Mouse (Mus musculus): ENCODE measurements around the gene Gm26620.

Gm26620 gene

GRCm38 (mm10) chr1:170868905-170869283, 16.0 kb upstream of the Gm26620 start:
- no peak for DNase-seq (ENCODE audit: extremely low read depth, low read depth)

- no peak for DNase-seq (ENCODE audit: extremely low read depth, low read depth)
These were observed 13.5 kb upstream of the Gm26620 start for GRCm38 (mm10) chr1:170871402-170871801.

GRCm38 (mm10) chr1:170871961-170872360, 12.9 kb upstream of the Gm26620 start:
- DNase-seq (ENCODE audit: extremely low read depth, low read depth): no peak

GRCm38 (mm10) chr1:170875676-170876075, 9.2 kb upstream of the Gm26620 start:
- DNase-seq (ENCODE audit: extremely low read depth, low read depth): no peak

DNA sequence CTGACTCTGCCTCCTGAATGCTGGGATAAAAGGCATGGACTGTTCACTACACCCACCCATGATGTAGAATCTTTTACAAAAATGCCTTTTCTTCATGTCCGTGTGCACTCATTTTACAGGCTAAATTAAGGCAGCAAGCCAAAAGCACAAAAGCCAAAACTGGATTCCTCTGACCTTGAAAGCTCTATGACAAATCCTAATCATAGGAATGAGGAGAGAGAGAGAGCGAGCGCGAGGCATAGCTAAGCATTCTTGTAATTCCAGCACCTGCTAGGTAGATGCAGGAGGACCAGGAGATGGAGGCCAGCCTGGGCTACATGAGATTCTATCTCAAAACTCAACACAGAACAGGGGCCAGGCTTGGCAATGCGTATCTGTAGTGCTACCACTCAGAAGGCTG, 8.0 kb upstream of the Gm26620 start:
- DNase-seq (ENCODE audit: extremely low read depth, low read depth): no peak

DNA sequence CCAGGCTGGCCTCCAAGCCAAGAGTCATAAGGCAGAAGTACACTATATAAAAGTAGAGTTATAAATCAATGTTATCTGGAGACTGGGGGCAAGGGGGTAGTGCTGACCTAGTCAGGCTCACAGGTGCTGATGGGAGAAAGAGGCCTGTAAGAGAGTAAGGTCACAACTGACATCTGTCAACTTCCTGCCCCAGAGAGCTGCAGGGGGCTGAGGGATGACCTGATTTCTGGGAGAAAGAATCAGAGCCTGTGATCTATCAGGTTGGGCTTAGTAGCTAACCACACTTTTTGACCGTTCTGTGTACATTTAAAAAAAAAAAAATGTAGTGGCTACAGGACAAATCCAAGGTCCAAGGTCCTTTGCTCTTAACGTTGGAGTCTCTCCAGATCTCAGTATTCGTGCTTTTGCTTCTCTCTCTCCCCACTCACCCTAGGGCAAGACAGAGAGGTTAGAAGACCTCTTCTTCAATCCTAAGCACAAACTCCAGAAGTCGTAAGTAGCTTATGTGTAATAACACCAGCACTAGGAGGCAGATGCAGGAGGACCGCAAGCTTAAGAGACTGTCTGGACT, 1.9 kb upstream of the Gm26620 start:
- DNase-seq (ENCODE audit: extremely low read depth, low read depth): no peak

DNA sequence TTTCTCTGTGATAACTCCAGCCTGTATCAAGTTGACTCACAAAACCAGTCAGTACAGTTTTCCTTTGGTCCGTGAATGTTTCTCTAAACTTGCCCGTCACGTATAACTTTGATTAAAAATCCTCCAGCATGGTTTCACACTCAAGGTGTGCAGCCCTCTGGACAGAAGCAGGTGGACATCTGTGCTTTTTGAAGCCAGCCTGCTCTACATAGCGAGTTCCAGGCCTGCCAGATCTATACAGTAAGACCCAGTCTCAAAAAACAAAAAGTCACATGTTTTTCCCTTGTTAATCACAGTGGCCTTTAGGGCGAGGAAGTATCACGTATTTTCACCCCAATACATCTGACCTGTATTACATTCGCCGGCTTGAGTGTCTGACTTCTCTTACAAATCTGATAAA, 475 bp upstream of the Gm26620 start:
- DNase-seq (ENCODE audit: extremely low read depth, low read depth): no peak

- DNase-seq (ENCODE audit: extremely low read depth, low read depth): peak; percentile 56
These were observed 1.2 kb downstream of the Gm26620 start for GRCm38 (mm10) chr1:170886044-170886458.

DNA sequence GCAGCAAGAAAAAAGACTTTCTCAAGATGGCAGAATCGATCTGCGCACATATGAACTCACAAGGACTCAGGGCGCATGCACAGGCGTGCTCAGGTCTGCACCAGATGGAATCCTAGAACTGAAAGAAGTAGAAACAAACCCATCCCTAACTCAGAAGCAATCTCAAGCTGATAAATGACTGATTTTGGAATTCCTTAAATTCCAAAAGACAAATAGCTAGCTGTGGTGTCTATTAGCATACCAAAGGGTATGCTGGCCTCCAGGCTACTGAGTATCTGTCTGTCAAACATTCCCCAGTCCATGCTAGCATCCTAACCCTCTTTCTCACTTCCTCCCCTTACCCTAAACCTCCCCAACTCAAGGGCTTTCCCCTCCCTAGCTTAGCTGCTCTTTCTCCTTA, 4.4 kb downstream of the Gm26620 start:
- DNase-seq (ENCODE audit: extremely low read depth, low read depth): no peak

DNA sequence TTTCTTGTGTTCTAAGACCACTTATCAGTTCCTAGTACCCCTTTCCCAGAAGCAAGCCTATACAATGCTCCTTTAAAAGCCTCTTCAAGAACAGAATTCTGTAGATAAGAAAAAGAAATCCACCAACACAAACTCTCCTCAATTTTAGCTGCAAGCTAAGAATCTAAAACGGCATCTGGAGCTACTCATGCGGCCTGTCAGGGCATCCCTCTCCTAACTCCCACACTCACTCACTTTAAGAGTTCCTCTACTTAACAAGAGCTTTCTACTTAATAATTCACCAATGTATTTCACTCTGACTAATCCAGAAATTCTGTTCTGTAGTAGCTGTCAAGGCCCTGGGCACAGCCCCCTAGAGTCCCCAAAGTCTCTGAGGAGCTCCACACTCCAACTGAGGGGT, 6.8 kb downstream of the Gm26620 start:
- no peak for DNase-seq (ENCODE audit: extremely low read depth, low read depth)

GRCm38 (mm10) chr1:170892279-170892678, 7.4 kb downstream of the Gm26620 start:
- DNase-seq (ENCODE audit: extremely low read depth, low read depth): no peak

GRCm38 (mm10) chr1:170894603-170895602, 10.0 kb downstream of the Gm26620 start:
- no peak for DNase-seq (ENCODE audit: extremely low read depth, low read depth)

- DNase-seq (ENCODE audit: extremely low read depth, low read depth): no peak
These were observed 11.9 kb downstream of the Gm26620 start for GRCm38 (mm10) chr1:170896651-170897281.

DNA sequence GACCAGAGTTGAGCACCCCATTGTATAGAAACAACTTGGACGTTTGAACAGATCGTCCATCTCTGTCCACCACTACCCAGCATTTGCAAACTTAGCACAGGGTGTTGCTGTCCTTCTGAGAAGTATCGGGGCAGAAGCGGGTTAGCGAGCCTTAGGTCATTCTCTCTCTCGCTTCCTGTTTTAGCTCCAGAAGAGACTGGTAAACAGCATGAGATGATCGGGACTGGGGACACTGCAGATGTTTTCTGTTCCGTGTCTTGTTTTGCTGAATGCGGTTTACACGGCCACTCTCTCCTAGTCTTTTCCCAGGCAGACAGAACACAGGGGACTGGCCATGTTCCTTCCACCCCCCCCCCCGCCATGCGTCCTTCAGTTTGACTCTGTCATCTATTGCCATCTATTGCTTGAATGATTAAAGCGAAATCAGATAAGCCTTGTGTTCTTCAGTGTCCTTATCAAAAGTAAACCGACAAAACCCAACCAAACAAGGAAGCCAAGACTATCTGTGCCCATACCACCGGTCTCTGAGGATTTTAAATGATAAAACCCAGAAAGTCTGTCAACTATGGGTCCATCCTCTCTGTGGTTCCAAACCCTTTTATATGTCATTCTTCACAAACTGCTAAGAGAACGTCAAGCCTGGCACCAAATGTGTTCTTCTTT, 13.7 kb downstream of the Gm26620 start:
- no peak for DNase-seq (ENCODE audit: extremely low read depth, low read depth)

GRCm38 (mm10) chr1:170900799-170901467, 16.1 kb downstream of the Gm26620 start:
- DNase-seq (ENCODE audit: extremely low read depth, low read depth): peak; percentile 80

DNA sequence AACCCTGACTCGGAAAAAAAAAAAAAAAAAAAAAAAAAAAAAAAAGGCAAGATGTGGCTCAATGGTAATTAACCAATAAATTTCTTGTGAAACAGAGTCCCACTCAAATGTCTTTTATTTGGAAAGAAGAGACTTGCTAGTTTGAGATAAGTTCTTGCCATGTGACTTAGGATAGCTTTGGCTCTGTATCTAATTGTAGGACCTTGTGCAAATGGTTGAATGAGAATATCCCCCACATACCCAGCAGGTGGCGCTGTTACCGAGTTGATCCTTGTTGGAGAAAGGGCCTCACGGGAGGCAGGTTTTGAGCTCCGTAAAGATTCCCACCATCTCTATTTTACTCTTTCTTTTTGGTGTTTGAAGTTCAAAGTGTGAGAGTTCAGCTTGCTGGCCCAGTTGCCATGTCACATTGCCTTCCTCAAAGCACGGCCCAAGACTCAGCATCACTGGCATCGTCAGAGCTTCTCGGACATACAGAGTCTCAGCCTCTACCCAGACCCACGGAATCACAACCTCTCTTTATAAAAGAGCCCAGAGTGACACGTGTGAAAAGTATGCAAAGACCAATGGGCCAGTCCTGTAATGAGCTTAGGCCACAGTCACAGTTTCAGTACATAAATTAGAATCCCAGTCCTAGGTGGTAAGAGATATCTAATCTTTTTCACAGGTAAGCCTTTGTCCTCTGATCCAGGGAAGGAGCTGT, 16.8 kb downstream of the Gm26620 start:
- peak; percentile 84 for DNase-seq (ENCODE audit: extremely low read depth, low read depth)

DNA sequence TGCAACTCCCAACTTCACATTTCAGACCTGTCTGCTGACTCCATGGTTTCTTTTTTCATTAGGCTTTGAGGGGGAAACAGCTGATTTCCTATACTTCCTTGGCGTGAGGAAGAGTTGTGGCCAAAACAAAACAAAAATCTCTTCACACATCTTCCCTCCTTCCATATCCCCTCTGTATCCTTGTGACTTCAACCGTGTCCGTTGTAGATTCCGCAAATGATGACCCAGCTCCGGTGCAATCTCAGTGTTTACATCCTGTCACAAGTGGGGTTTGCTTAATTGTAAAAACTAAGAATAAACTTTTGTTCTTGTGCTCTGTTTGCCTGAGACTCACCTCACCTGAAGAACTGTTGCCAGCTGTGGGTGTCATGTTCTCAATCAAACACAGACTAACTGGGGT, 18.6 kb downstream of the Gm26620 start:
- no peak for DNase-seq (ENCODE audit: extremely low read depth, low read depth)

DNA sequence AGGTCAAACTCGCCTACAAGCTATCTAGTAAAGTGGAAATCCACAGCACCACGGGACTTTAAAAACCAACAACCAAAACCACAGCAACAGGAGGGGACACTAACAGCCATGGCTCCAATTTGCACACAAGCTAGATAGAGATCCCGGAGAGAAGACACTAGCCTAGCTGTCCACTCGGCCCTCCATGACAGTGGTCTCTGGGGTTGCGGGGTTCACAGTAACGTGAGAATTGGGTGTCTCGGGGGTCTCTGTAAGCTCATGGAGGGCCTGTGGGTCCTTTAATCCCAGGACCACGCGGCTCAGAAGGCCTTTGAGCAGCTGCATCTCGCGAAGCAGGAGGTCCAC, 22.2 kb downstream of the Gm26620 start:
- no peak for DNase-seq (ENCODE audit: extremely low read depth, low read depth)

GRCm38 (mm10) chr1:170907456-170908191, 22.8 kb downstream of the Gm26620 start:
- DNase-seq (ENCODE audit: extremely low read depth, low read depth): no peak

DNA sequence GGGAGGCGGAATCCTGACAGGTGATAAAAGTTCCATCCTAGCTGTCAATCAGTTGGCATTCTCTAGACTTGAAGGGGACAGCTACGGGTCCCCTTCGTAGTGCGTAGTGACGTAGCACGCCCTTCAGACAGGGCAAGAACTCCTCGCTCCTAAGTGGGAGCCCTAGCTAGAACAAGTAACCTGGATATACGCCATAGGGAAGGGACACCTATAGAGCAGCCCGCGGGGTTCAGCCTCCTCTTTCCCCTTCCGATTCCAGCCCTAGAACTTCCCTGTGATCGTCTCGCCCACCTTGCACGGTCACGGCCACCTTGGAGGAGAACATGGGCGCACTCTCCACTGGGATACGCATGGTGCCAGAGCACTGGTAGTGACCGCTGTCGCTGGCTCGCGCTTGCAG, 23.5 kb downstream of the Gm26620 start:
- DNase-seq (ENCODE audit: extremely low read depth, low read depth): no peak

Measured in MEL-GATA-1-ER (cell line).